Mouse (Mus musculus): ENCODE results near the gene Zbtb4.

DNA sequence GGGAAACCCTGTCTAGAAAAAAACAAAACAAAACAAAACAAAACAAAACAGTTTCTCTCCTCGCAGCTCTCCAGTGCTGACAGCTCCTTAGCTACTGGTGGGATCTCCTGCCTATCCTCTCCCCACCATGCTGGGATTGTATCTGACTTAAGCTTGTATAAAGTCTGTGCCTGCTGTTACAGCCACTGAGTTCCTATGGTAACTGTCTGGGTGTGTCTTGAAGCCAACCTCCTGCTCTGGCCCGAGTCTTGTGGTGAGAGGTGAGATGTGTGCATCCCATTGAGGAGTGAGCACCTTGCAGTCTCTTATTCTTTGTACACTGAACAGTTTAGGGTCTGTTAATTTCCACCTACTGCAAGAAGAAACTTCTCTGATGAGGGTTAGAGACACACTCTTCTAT, 42.6 kb upstream of the Zbtb4 start:
- no peak for TF ChIP-seq CHD2 (IDR thresholded peaks at IDR 0.05; ENCODE audit: low read depth, low read length)
- TF ChIP-seq MAFK (IDR thresholded peaks at IDR 0.05; ENCODE audit: insufficient read depth, low read depth, low read length) = no peak
- no peak for TF ChIP-seq ZC3H11A (IDR thresholded peaks at IDR 0.05; ENCODE audit: borderline replicate concordance, low read depth, low read length)
- no peak for TF ChIP-seq ZNF384 (IDR thresholded peaks at IDR 0.05; ENCODE audit: low read depth, low read length)
- TF ChIP-seq HCFC1 (IDR thresholded peaks at IDR 0.05; ENCODE audit: borderline replicate concordance, insufficient read depth, low read length) = no peak
